Mouse (Mus musculus) frontal cortex, postnatal 25 days (tissue): Measurements from ENCODE around the gene Mast4.

Experiments
- DNase-seq, 2 experiments: peaks; one replicate each; pipeline ENCODE4 v3.0.0; 2022; ENCODE audit warnings: low spot score in 2 of 2

Gene Mast4

DNA sequence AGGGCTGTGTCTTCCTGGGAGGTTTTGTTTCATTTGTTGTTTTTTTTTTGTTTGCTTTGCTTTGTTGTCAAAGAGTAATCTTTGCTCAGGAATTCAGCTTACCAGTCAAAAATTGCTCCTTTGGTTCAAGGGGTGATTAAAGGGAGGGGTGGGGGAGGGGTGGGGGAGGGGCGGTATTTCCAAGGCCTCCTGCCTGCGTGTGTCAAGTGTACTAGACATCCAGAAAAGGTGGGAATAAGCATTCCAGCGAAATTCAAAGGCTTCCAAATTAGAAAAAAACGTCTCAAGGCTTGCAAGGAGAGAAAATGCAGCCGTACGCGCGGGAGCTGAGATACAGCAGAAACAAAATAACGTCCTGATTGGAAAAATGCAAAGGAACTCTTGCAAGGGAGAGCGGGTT lies 636.0 kb downstream of the Mast4 start:
- no peak for DNase-seq

DNA sequence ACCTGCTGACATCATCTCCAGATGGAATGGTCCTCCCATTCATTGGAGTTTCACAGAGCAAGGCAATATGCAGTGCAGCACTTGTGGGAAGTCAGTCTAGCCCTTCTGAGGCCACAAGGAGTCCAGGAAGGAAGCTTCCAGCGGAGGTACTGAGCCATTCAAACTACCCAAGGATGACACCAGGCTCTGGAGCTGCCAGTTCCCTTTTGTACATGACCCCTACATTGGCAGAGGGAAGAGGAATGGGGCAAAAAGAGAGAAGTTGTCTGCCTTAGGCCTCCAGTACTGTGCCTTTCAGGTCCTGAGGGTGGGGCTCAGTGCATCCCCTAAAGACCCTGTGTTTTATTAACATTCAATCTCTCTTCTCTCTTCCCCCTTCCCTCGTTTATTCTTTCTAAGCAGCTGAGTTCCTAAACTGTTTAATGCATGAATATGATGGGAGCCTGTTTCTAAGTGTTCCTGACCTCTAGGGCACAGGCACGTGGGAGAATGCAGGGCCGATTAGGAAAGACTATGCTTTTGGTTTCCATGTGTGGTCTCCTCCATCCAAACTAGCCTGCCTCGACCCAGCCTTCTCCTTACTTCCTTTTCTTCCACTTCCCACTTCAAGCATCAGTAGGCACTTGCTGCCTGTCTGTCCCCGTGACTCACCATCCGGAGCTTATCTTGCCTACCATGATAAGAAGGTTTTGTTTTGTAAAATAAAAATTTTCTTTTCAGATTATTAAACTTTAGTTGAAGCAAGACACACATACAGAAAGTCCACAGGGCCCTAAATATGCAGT lies 639.0 kb downstream of the Mast4 start:
- no peak for DNase-seq

DNA sequence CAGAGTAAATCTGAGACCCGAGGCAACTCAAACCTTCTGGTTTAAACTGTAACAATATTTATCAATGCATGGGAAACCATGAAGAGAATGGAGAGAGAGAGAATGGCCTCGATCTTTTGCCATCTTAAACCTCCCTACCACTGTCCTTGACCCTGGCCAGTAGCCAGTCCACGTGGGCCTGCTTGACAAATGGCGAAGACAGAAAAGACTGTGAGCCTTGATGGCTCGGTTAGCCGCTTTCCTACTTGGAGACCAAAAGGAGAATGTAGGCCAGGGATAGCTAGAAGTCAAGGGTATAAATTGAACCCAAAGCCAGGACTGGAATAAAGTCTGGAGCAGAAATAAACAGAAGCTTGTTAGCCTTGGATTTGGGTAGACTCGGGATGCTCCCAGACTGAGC lies 640.1 kb downstream of the Mast4 start:
- no peak for DNase-seq

DNA sequence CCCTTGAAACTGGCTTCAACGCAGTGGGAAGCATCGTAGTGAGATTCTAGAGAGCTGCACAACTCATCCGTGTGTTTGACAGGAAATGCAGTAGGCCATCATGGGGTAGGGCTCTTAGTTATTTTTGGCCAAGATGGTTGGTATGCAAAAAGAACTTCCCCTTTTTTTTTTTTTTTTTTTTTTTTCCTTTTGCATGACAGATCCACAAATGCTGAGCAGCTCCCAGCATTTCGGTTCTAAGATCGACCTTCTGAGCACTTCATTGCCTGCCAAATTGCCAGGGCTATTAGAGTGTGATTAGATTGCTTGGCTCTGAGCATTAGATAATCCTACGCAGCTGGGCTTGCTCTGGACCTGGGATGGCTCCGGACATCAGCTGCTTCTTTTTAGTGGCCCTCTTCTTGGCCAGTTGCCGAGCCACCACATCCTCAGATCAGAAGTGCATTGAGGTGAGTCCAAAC lies 640.9 kb downstream of the Mast4 start, which contains the start of gene Cd180:
Cd180 (plus strand) TSS at position 218 of the 461 bp plus-strand sequence.
- no peak for DNase-seq

DNA sequence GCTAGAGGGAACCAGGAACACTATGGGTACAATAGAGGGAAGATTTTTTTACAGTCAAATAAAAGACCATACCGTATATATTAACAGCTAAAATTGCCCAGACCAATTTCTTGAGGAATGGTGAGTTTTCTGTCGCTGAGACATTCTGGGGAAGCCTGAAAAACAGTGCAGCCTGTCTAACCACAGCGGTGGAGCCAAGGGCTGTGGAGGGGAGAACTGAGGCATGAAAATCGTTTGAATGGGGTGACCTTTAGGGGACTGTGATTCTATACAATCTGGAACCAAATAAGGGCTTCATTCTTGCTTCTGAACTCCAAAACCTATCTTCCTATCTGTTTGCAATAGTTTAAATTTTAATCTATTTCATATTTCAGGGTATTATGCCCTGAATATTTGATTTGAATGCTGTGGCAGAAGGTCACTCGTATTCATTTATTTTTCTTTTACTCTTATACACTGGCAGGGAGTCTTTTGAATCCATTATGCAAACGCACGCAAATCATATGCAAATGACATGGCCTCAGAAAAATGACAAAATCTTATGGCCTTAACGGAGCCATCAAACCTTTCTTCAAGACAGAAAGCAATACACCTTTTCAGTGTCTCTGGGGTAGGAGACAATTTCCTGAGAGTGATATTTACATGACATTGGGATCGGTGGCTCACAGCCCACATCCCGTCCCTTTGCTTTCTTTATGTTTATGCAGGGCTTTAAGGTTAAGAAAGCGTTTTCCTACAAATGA lies 642.7 kb downstream of the Mast4 start:
- no peak for DNase-seq

DNA sequence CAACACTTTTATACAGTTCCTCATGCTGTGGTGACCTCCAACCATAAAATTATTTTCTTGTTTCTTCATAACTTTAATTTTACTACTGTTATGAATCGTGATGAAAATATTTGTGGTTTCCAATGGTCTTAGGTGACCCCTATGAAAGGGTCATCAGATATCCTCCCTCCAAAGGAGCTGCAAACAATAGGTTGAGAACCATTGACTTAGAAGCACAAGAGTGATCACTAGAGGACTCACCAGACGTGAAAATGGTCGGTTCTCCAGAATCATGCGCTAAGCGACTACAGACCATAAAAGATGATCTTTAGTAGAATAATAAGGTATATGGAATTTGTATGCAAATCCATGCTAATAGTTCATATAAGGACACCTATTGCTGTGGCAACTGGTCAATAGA lies 644.1 kb downstream of the Mast4 start:
- no peak for DNase-seq

DNA sequence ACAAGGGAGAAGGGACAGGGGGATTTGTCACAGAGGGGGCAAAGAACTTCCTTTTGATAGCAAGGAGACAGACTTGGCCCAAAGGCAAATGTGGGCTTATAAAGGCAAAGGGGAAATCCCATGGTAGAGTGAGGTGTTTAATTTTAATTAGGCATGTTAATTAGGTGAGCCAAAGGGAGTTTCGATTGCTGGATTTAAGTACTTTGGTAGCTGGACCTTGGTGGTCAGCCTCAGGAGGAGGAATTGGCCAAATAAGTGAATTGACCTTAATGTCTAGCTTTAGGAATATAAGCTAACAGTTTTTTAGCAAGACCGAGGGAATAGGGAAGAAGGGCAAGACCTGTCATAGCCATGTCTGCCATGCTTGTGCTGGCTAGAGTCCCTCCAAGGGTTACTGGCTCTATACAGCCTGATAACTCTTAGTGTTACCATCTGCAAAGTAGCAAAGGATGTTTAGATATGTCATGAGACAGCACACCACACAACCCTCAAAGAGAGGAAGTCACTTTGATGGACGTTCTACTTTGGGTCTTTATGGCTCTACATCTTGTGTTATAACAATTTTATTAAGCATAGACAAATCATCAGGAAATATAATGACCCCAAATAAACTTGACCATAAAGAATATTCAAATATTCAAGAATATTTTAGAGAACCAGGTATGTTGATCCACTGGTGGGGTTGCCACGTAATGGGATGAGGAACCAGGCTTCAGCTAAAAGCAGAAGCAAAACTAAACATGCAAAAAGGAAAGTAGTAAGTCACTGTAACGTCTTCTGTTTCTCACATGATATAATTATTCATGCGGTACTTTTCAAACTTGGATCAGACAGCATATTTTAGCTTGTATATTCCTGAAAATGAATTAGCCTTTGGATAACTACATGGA lies 644.9 kb downstream of the Mast4 start:
- DNase-seq: no peak

DNA sequence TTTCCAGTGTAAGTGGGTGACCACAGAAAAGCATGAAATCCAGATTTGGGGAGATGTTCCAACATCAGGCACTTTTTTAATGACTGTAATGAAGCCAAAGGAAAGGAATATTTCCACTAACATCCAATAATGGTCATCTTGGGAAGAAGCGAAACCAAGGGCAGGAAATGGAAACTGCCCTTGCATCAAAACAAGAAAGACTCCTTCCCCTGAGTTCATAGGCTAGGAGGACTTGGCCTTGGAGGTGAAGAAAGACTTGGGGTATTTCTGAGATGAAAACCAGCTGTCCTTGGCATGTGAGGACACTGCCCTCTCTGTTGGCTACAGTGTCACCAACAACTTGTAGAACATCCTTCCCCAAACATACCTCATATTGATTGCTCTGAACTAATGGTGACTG lies 646.2 kb downstream of the Mast4 start:
- DNase-seq: no peak

DNA sequence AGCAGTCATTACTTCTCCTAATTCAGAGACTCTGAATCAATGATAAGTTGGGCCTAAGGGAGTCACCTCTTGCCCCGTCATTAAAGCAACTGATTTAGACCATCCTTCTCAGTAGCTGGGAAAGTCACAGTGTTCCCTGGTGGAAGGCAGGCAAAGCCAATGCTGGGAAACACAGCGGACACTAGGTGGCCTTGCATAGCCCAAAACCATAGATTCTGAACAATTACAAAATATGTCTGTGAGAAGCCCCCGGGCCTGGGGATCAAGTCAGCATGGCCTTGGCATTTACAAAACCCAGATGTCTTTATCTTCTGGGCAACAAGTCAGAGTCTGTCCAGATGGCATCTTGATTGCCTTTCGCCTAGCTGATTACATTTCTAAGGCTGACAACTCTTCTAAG lies 649.4 kb downstream of the Mast4 start:
- no peak for DNase-seq
